Comparison of ENCODE assay signal across 18 mouse cellular contexts in the genomic region with DNA sequence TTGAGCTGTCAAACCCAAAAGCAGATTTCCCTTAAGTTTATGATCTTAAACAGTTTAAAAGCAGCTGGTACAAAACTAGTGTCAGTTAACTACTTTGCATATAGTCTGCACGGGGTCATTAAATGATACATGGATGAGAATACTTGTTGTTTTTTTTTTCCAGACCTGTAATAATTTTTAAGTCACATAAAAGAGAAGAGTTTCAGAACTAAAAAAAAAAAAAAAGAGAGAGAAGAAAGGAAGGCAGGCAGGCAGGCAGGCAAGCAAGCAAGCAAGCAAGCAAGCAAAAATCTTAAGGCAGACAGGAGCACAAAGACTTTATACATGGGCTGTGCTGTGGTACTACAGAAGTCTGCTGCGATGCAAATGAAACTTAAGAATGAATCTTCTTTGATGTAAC. TPM values are rescaled to one million over a fixed set of nuclear protein-coding genes. Genes with fewer than 3 reads are reported as not detected.
A peak's percentile ranks its signal among the peaks of the same experiment; 100 is the strongest.
DNase-seq lines count a peak whose midpoint lies in the region; TF ChIP-seq lines count a peak whose summit lies in the region.
"Had no signal": no experiment of that assay in that cellular context is flagged by ENCODE, and none has a peak within 500 bp of the region (broad histone marks: within the 10 kb centered on the region; RNA-seq: fewer than 3 reads in every experiment).

No protein-coding gene starts in this region.

- no peak overlapping the region for H3K4me3 ChIP-seq in CH12.LX (replicated peaks in 1 of 3; ENCODE audit: low read depth in 2 of 3, low read length in 2 of 3, poor library complexity in 1 of 3)
- H3K4me3 ChIP-seq: embryonic facial prominence, embryonic 10.5 days; embryonic facial prominence, embryonic 12.5 days; forebrain, embryonic 13.5 days; forebrain, embryonic 15.5 days had no signal

- in situ Hi-C loops in CH12.LX (cut with MboI; ENCODE audit: low pct_ligation_motif_present, low pct_unique_long_range_greater_than_20kb, low sequenced_read_pairs) = no loop called here

- intact Hi-C loops in heart, postnatal 36 days (cut with DNase I) = loop anchor here (5.0 kb wide), 1 partner anchor 44 kb away; no protein-coding TSS in a partner anchor

- TF ChIP-seq POLR2A in CH12.LX (IDR thresholded peaks at IDR 0.05; ENCODE audit: low read depth, low read length) = no peak

- no peak for TF ChIP-seq CTCF in CH12.LX (conservative IDR thresholded peaks at IDR 0.05 in 1 of 2, IDR thresholded peaks at IDR 0.05 in 1 of 2; ENCODE audit: low read depth in 2 of 2, low read length in 2 of 2)

- no peak overlapping the region for H3K27ac ChIP-seq in CH12.LX (ENCODE audit: insufficient read depth, low read depth)
- H3K27ac ChIP-seq: embryonic facial prominence, embryonic 10.5 days; embryonic facial prominence, embryonic 12.5 days; forebrain, embryonic 13.5 days; forebrain, embryonic 15.5 days had no signal

- DNase-seq in heart, adult 11 months = peak; percentile 19
- DNase-seq in heart, postnatal 36 days = no peak
- DNase-seq in CH12.LX (ENCODE audit: extremely low read depth) = no peak
- no peak for DNase-seq in cerebellum, postnatal 4 days (ENCODE audit: low spot score in 2 of 2)
- no peak for DNase-seq in cerebellum, postnatal 25 days
- DNase-seq: adrenal gland, adult 2 months; adrenal gland, postnatal 10 days; adrenal gland, postnatal 25 days; cerebellum, adult 11 months; cerebellum, adult 2 months; cerebellum, adult 9-10 months; cerebellum, postnatal 10 days; cerebellum, postnatal 36 days; forebrain, postnatal 0 days had no signal

- H3K9me3 ChIP-seq in CH12.LX (replicated peaks; ENCODE audit: low read length) = no peaks in the 10 kb centered on the region
- H3K9me3 ChIP-seq: embryonic facial prominence, embryonic 12.5 days; forebrain, embryonic 13.5 days; forebrain, embryonic 15.5 days had no signal

- no peak for TF ChIP-seq RAD21 in CH12.LX (IDR thresholded peaks at IDR 0.05; ENCODE audit: low read depth, low read length)

- H3K4me1 ChIP-seq in CH12.LX (ENCODE audit: control insufficient read depth in 1 of 2, insufficient read depth in 2 of 2) = peaks cover 3 to 27% of the 10 kb centered on the region in 2 experiments; a peak in 3 of 4 replicates
- H3K4me1 ChIP-seq: embryonic facial prominence, embryonic 10.5 days; embryonic facial prominence, embryonic 12.5 days; forebrain, embryonic 13.5 days; forebrain, embryonic 15.5 days had no signal

- TF ChIP-seq EP300 in CH12.LX (IDR thresholded peaks at IDR 0.05; ENCODE audit: low read length) = no peak

- dilution Hi-C loops in CH12.LX (cut with MboI; ENCODE audit: extremely low pct_ligation_motif_present, extremely low pct_unique_long_range_greater_than_20kb, low sequenced_read_pairs) = no loop called here

- peaks cover under 1 to 26% of the 10 kb centered on the region in 2 experiments for H3K36me3 ChIP-seq in CH12.LX (replicated peaks in 1 of 2; ENCODE audit: control insufficient read depth in 1 of 2, insufficient read depth in 1 of 2, low read length in 1 of 2)

- H3K79me2 ChIP-seq in CH12.LX (replicated peaks; ENCODE audit: control insufficient read depth, extremely low read depth, insufficient read depth, poor library complexity, severe bottlenecking) = peaks cover 10% of the 10 kb centered on the region; the same call in 1 of the 2 replicates

- H3K9ac ChIP-seq in CH12.LX (ENCODE audit: insufficient read depth, low read depth) = no peak overlapping the region
- H3K9ac ChIP-seq: embryonic facial prominence, embryonic 12.5 days; forebrain, embryonic 13.5 days; forebrain, embryonic 15.5 days; forebrain, postnatal 0 days had no signal

- no peaks in the 10 kb centered on the region for H3K27me3 ChIP-seq in CH12.LX (replicated peaks)
- H3K27me3 ChIP-seq: embryonic facial prominence, embryonic 12.5 days; forebrain, embryonic 13.5 days; forebrain, embryonic 15.5 days had no signal

- no peak overlapping the region for H3K4me2 ChIP-seq in CH12.LX (ENCODE audit: insufficient read depth, low read depth, poor library complexity, severe bottlenecking)
- H3K4me2 ChIP-seq: embryonic facial prominence, embryonic 12.5 days; forebrain, embryonic 13.5 days; forebrain, embryonic 15.5 days had no signal

TF ChIP-seq in CH12.LX, 34 proteins besides CTCF, POLR2A, EP300 and RAD21:
- TF ChIP-seq ZKSCAN1 (IDR thresholded peaks at IDR 0.05; ENCODE audit: borderline replicate concordance, low read depth, low read length) = no peak
- TF ChIP-seq UBTF (IDR thresholded peaks at IDR 0.05; ENCODE audit: low read depth, low read length) = no peak
- peak; percentile 58; the same call in 1 of the 2 replicates for TF ChIP-seq ZNF384 (IDR thresholded peaks at IDR 0.05; ENCODE audit: low read depth, low read length)
- TF ChIP-seq ETS1 (conservative IDR thresholded peaks at IDR 0.05; ENCODE audit: low read depth, low read length) = no peak
TF ChIP-seq in CH12.LX: peak in this region for 1.

RNA-seq across cellular contexts. Expression of gene Nol7, which starts 35.2 kb away (rescaled TPM):
- 100 to 1,000 TPM; 102 to 122 TPM for total RNA-seq in heart, postnatal 36 days (2021)
- total RNA-seq in CH12.LX (2012; rRNA removed) = 165 and 167 TPM in 2 replicates
- total RNA-seq in CH12.LX (2014; rRNA removed) = 260 and 278 TPM in 2 replicates
- polyA plus RNA-seq in CH12.LX (2012; ENCODE audit: insufficient read length, low read depth) = 317 and 329 TPM in 2 replicates

RNA-seq across cellular contexts. Expression of gene Ranbp9, which starts 47.7 kb away (rescaled TPM):
- total RNA-seq in heart, postnatal 36 days (2021) = 10 to 100 TPM; 43.0 to 48.3 TPM
- total RNA-seq in CH12.LX (2012; rRNA removed) = 22.0 and 23.3 TPM in 2 replicates
- total RNA-seq in CH12.LX (2014; rRNA removed) = 27.4 and 31.8 TPM in 2 replicates
- 33.3 and 37.6 TPM in 2 replicates for polyA plus RNA-seq in CH12.LX (2012; ENCODE audit: insufficient read length, low read depth)
